Mouse (Mus musculus) bone marrow, adult 2 months (tissue): ENCODE results near the gene Ttll8.

ENCODE experiments used
- CTCF ChIP-seq: fragments of 200-500 bp; IDR thresholded peaks from 2 replicates; pipeline ENCODE4 v1.5.1; 2011; ENCODE audit warnings: low read length, control low read depth; ENCODE audit not compliant: control insufficient read depth, insufficient read depth
- POLR2A ChIP-seq: fragments of 200-500 bp; IDR thresholded peaks from 2 replicates; pipeline ENCODE4 v1.6.1; 2011; ENCODE audit warnings: low read depth, mild to moderate bottlenecking, control low read depth, low read length, borderline replicate concordance; ENCODE audit not compliant: control insufficient read depth

DNA sequence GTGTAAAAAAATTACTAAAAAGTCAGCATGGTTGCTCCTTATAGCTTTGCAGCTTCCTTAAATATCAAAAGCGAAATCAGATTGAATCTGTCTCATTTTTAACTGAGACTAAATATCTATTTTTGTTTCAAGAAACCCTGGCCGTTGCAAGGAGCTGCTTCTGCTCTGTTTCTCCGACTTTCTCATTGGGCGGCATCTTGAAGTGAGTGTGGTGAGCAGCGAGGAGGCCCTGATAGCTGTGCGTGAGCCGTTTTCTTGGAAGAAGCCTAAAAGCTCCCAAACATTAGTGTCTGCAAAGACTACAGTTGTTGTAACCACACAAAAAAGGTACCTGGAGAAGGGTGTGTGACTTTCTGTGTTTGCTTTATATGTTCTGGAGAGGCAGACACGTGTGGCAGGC is 44.4 kb upstream of the Ttll8 start:
- no peak for TF ChIP-seq POLR2A
- TF ChIP-seq CTCF: no peak
